Comparison of ENCODE assay signal across 27 mouse cellular contexts in the genomic region with DNA sequence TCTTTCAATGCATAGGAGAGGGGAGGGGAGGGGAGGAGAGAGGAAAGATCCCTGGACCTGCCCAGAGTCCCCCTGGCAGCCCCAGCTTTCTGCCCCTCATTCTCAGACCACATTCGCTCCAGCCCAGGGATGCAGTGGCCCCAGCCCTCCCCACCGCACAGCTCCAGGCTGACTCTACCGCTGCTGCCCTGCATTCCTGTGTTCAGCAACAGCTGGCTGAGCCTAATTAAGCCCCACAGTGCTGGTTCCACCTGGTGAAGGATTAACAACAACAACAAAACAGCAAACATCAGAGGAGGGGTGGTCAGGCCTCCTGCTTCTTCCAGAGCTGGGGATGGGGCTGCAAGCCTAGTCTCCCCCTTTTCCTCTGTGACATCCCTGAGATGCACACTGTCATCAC. TPM values are rescaled to one million over a fixed set of nuclear protein-coding genes. Genes with fewer than 3 reads are reported as not detected.
DNase-seq lines count a peak whose midpoint lies in the region; ATAC-seq and TF ChIP-seq lines count a peak whose summit lies in the region.
"Had no signal": no experiment of that assay in that cellular context is flagged by ENCODE, and none has a peak within 500 bp of the region (broad histone marks: within the 10 kb centered on the region; RNA-seq: fewer than 3 reads in every experiment).

No protein-coding gene starts in this region.

- no peaks in the 10 kb centered on the region for H3K36me3 ChIP-seq in hindbrain, embryonic 14.5 days (replicated peaks; ENCODE audit: control insufficient read depth, insufficient read depth)
- no peaks in the 10 kb centered on the region for H3K36me3 ChIP-seq in hindbrain, embryonic 11.5 days (ENCODE audit: control insufficient read depth, insufficient read depth, low read length)
- no peaks in the 10 kb centered on the region for H3K36me3 ChIP-seq in hindbrain, postnatal 0 days (ENCODE audit: insufficient read depth, low read length)
- no peaks in the 10 kb centered on the region for H3K36me3 ChIP-seq in hindbrain, embryonic 13.5 days
- H3K36me3 ChIP-seq in neural tube, embryonic 14.5 days (ENCODE audit: control insufficient read depth, insufficient read depth, low read length): no peaks in the 10 kb centered on the region
- no peaks in the 10 kb centered on the region for H3K36me3 ChIP-seq in neural tube, embryonic 15.5 days
- no peaks in the 10 kb centered on the region for H3K36me3 ChIP-seq in forebrain, embryonic 14.5 days (ENCODE audit: control insufficient read depth, insufficient read depth, low read length)
- H3K36me3 ChIP-seq: embryonic facial prominence, embryonic 10.5 days; embryonic facial prominence, embryonic 13.5 days; forebrain, embryonic 12.5 days; heart, embryonic 12.5 days; heart, embryonic 15.5 days had no signal

- ATAC-seq in hindbrain, embryonic 14.5 days (ENCODE audit: low FRiP score): no peak
- ATAC-seq in hindbrain, embryonic 11.5 days (ENCODE audit: low FRiP score): no peak
- no peak for ATAC-seq in hindbrain, postnatal 0 days
- no peak for ATAC-seq in hindbrain, embryonic 13.5 days (ENCODE audit: low FRiP score)
- 0 out of 2 replicates have a peak, but pooled peaks have one; percentile 11 for ATAC-seq in neural tube, embryonic 14.5 days (ENCODE audit: low read depth)
- no peak for ATAC-seq in neural tube, embryonic 15.5 days (ENCODE audit: low FRiP score)
- no peak for ATAC-seq in forebrain, embryonic 14.5 days
- ATAC-seq: activated CD4-positive, CD25-positive, alpha-beta regulatory T cell, adult 4 months; forebrain, embryonic 16.5 days had no signal

- peaks cover 12% of the 10 kb centered on the region for H3K4me1 ChIP-seq in hindbrain, embryonic 14.5 days (replicated peaks; ENCODE audit: control insufficient read depth, insufficient read depth, low read length)
- H3K4me1 ChIP-seq in hindbrain, embryonic 11.5 days (replicated peaks; ENCODE audit: control insufficient read depth, insufficient read depth, low read length): no peaks in the 10 kb centered on the region
- no peaks in the 10 kb centered on the region for H3K4me1 ChIP-seq in hindbrain, postnatal 0 days (ENCODE audit: insufficient read depth, low read length)
- H3K4me1 ChIP-seq in hindbrain, embryonic 13.5 days (replicated peaks): peaks cover 16% of the 10 kb centered on the region
- 0 out of 2 replicates have a peak, but pooled peaks cover 3% of the 10 kb centered on the region for H3K4me1 ChIP-seq in neural tube, embryonic 14.5 days (ENCODE audit: control insufficient read depth, insufficient read depth, low read length)
- H3K4me1 ChIP-seq in neural tube, embryonic 15.5 days: peaks cover 12% of the 10 kb centered on the region; the same call in 1 of the 2 replicates
- no peaks in the 10 kb centered on the region for H3K4me1 ChIP-seq in forebrain, embryonic 14.5 days (ENCODE audit: control insufficient read depth, insufficient read depth, low read length)
- H3K4me1 ChIP-seq: heart, embryonic 15.5 days had no signal

- DNase-seq in hindbrain, embryonic 14.5 days (ENCODE audit: low spot score): no peak
- no peak for DNase-seq in hindbrain, embryonic 11.5 days (ENCODE audit: low spot score)
- no peak for DNase-seq in hindbrain, postnatal 0 days (ENCODE audit: low spot score)
- no peak for DNase-seq in neural tube, embryonic 10.5 days (ENCODE audit: extremely low spot score, low spot score)
- no peak for DNase-seq in forebrain, embryonic 14.5 days (ENCODE audit: low spot score)
- DNase-seq: adrenal gland, adult 8-10 months; adrenal gland, postnatal 25 days; cerebellum, adult 11-12 months; cerebellum, adult 8-10 months; cerebellum, postnatal 36 days; embryo, embryonic 11 days; gastrocnemius, adult 2 months; gastrocnemius, postnatal 14 days; heart, adult 18-20 months; heart, postnatal 10 days; heart, postnatal 36 days had no signal

- H3K4me2 ChIP-seq in hindbrain, embryonic 14.5 days (replicated peaks): no peak overlapping the region
- H3K4me2 ChIP-seq in hindbrain, embryonic 11.5 days (replicated peaks; ENCODE audit: low read depth, low read length): no peak overlapping the region
- no peak overlapping the region for H3K4me2 ChIP-seq in hindbrain, postnatal 0 days (ENCODE audit: low read depth, low read length)
- no peak overlapping the region for H3K4me2 ChIP-seq in hindbrain, embryonic 13.5 days
- no peak overlapping the region for H3K4me2 ChIP-seq in neural tube, embryonic 14.5 days (ENCODE audit: low read depth, low read length)
- no peak overlapping the region for H3K4me2 ChIP-seq in neural tube, embryonic 15.5 days
- no peak overlapping the region for H3K4me2 ChIP-seq in forebrain, embryonic 14.5 days (ENCODE audit: low read length)
- H3K4me2 ChIP-seq: embryonic facial prominence, embryonic 13.5 days; forebrain, embryonic 12.5 days; heart, embryonic 12.5 days; heart, embryonic 15.5 days had no signal

- WGBS in hindbrain, embryonic 14.5 days: 10% methylated on average over 3 of the region's 3 CpGs
- WGBS in hindbrain, embryonic 11.5 days: 11% methylated on average over 3 of the region's 3 CpGs
- WGBS in hindbrain, postnatal 0 days: 8% methylated on average over 3 of the region's 3 CpGs
- 9% methylated on average over 3 of the region's 3 CpGs for WGBS in hindbrain, embryonic 13.5 days
- WGBS in neural tube, embryonic 14.5 days: 12% methylated on average over 3 of the region's 3 CpGs
- 9% methylated on average over 3 of the region's 3 CpGs for WGBS in neural tube, embryonic 15.5 days
- 11% methylated on average over 3 of the region's 3 CpGs for WGBS in forebrain, embryonic 14.5 days

- no peak overlapping the region for H3K4me3 ChIP-seq in hindbrain, embryonic 14.5 days (replicated peaks; ENCODE audit: low read length)
- no peak overlapping the region for H3K4me3 ChIP-seq in hindbrain, embryonic 11.5 days (ENCODE audit: low read depth, low read length)
- H3K4me3 ChIP-seq in hindbrain, postnatal 0 days (ENCODE audit: low read length): no peak overlapping the region
- H3K4me3 ChIP-seq in hindbrain, embryonic 13.5 days: no peak overlapping the region
- no peak overlapping the region for H3K4me3 ChIP-seq in neural tube, embryonic 14.5 days (ENCODE audit: low read depth, low read length)
- H3K4me3 ChIP-seq in neural tube, embryonic 15.5 days (replicated peaks): no peak overlapping the region
- H3K4me3 ChIP-seq in forebrain, embryonic 14.5 days (ENCODE audit: low read depth, low read length): no peak overlapping the region
- H3K4me3 ChIP-seq: embryonic facial prominence, embryonic 10.5 days; embryonic facial prominence, embryonic 13.5 days; erythroblast, embryonic 14.5 days; forebrain, embryonic 12.5 days; gastrocnemius, adult 2 months; heart, embryonic 12.5 days; heart, embryonic 15.5 days had no signal

- H3K27me3 ChIP-seq in hindbrain, embryonic 14.5 days (ENCODE audit: control insufficient read depth, insufficient read depth, low read length): no peaks in the 10 kb centered on the region
- H3K27me3 ChIP-seq in hindbrain, embryonic 11.5 days (ENCODE audit: control insufficient read depth, insufficient read depth, low read length): no peaks in the 10 kb centered on the region
- no peaks in the 10 kb centered on the region for H3K27me3 ChIP-seq in hindbrain, postnatal 0 days (ENCODE audit: insufficient read depth, low read length)
- H3K27me3 ChIP-seq in hindbrain, embryonic 13.5 days: 0 out of 2 replicates have a peak, but pooled peaks cover 8% of the 10 kb centered on the region
- no peaks in the 10 kb centered on the region for H3K27me3 ChIP-seq in neural tube, embryonic 14.5 days (ENCODE audit: control insufficient read depth, insufficient read depth, low read length)
- H3K27me3 ChIP-seq in neural tube, embryonic 15.5 days (replicated peaks): 0 out of 2 replicates have a peak, but pooled peaks cover 2% of the 10 kb centered on the region
- no peaks in the 10 kb centered on the region for H3K27me3 ChIP-seq in forebrain, embryonic 14.5 days (replicated peaks; ENCODE audit: control insufficient read depth, insufficient read depth, low read length)

- TF ChIP-seq CTCF in hindbrain, postnatal 0 days (IDR thresholded peaks at IDR 0.05; ENCODE audit: low read depth): no peak

- no peaks in the 10 kb centered on the region for H3K9me3 ChIP-seq in hindbrain, embryonic 14.5 days (ENCODE audit: control insufficient read depth, low read length)
- H3K9me3 ChIP-seq in hindbrain, embryonic 11.5 days (ENCODE audit: control insufficient read depth, low read length): no peaks in the 10 kb centered on the region
- no peaks in the 10 kb centered on the region for H3K9me3 ChIP-seq in hindbrain, postnatal 0 days (ENCODE audit: low read length)
- H3K9me3 ChIP-seq in hindbrain, embryonic 13.5 days: no peaks in the 10 kb centered on the region
- H3K9me3 ChIP-seq in neural tube, embryonic 14.5 days (ENCODE audit: control insufficient read depth, low read length): no peaks in the 10 kb centered on the region
- no peaks in the 10 kb centered on the region for H3K9me3 ChIP-seq in neural tube, embryonic 15.5 days (replicated peaks)
- H3K9me3 ChIP-seq in forebrain, embryonic 14.5 days (replicated peaks; ENCODE audit: control insufficient read depth, low read length): no peaks in the 10 kb centered on the region
- H3K9me3 ChIP-seq: embryonic facial prominence, embryonic 10.5 days; embryonic facial prominence, embryonic 13.5 days; forebrain, embryonic 12.5 days; heart, embryonic 12.5 days; heart, embryonic 15.5 days had no signal

- H3K9ac ChIP-seq in hindbrain, embryonic 14.5 days: 0 out of 2 replicates have a peak overlapping the region, but pooled peaks have one; percentile 11
- no peak overlapping the region for H3K9ac ChIP-seq in hindbrain, embryonic 11.5 days (ENCODE audit: low read depth, low read length)
- 0 out of 2 replicates have a peak overlapping the region, but pooled peaks have one; percentile 30 for H3K9ac ChIP-seq in hindbrain, postnatal 0 days (replicated peaks; ENCODE audit: low read length)
- no peak overlapping the region for H3K9ac ChIP-seq in hindbrain, embryonic 13.5 days
- H3K9ac ChIP-seq in neural tube, embryonic 14.5 days (replicated peaks; ENCODE audit: low read depth, low read length): no peak overlapping the region
- no peak overlapping the region for H3K9ac ChIP-seq in neural tube, embryonic 15.5 days (replicated peaks)
- no peak overlapping the region for H3K9ac ChIP-seq in forebrain, embryonic 14.5 days (ENCODE audit: low read length)
- H3K9ac ChIP-seq: embryonic facial prominence, embryonic 13.5 days; forebrain, embryonic 12.5 days; heart, embryonic 12.5 days; heart, embryonic 15.5 days had no signal

- H3K27ac ChIP-seq in hindbrain, embryonic 14.5 days: no peak overlapping the region
- H3K27ac ChIP-seq in hindbrain, embryonic 11.5 days (ENCODE audit: low read depth, low read length): no peak overlapping the region
- H3K27ac ChIP-seq in hindbrain, postnatal 0 days: no peak overlapping the region
- H3K27ac ChIP-seq in hindbrain, embryonic 13.5 days: no peak overlapping the region; the same call in 1 of the 2 replicates
- no peak overlapping the region for H3K27ac ChIP-seq in neural tube, embryonic 14.5 days (ENCODE audit: low read depth, low read length)
- H3K27ac ChIP-seq in neural tube, embryonic 15.5 days (replicated peaks): 0 out of 2 replicates have a peak overlapping the region, but pooled peaks have one; percentile 24
- no peak overlapping the region for H3K27ac ChIP-seq in forebrain, embryonic 14.5 days (ENCODE audit: low read depth, low read length)
- H3K27ac ChIP-seq: embryonic facial prominence, embryonic 10.5 days; embryonic facial prominence, embryonic 13.5 days; forebrain, embryonic 12.5 days; gastrocnemius, adult 2 months; heart, embryonic 15.5 days had no signal

RNA-seq across cellular contexts. Expression of a gene that starts 29.7 kb away (rescaled TPM):
- 22.4 and 27.7 TPM in 2 replicates for polyA plus RNA-seq in hindbrain, embryonic 14.5 days (2014; fragmentation: Nextera tagmentation; extraction: Ambion mirVana)
- 7.3 and 8.9 TPM in 2 replicates for polyA plus RNA-seq in hindbrain, embryonic 11.5 days (2014; fragmentation: Nextera tagmentation; extraction: Ambion mirVana)
- total RNA-seq in hindbrain, postnatal 0 days (2014; rRNA removed): 9.2 and 10.0 TPM in 2 replicates
- 12.4 and 12.6 TPM in 2 replicates for polyA plus RNA-seq in hindbrain, postnatal 0 days (2015; fragmentation: Nextera tagmentation; extraction: Ambion mirVana)
- polyA plus RNA-seq in hindbrain, embryonic 13.5 days (2015; fragmentation: Nextera tagmentation; extraction: Ambion mirVana): 27.2 and 30.2 TPM in 2 replicates
- 23.5 and 23.9 TPM in 2 replicates for polyA plus RNA-seq in neural tube, embryonic 14.5 days (2014; fragmentation: Nextera tagmentation; extraction: Ambion mirVana)
- 14.4 and 16.8 TPM in 2 replicates for polyA plus RNA-seq in neural tube, embryonic 15.5 days (2015; fragmentation: Nextera tagmentation; extraction: Ambion mirVana)
- 10.4 and 11.5 TPM in 2 replicates for polyA plus RNA-seq in forebrain, embryonic 14.5 days (2014; fragmentation: Nextera tagmentation; extraction: Ambion mirVana)

RNA-seq across cellular contexts. Expression of a gene that starts 46.7 kb away (rescaled TPM):
- 14.5 and 16.5 TPM in 2 replicates for polyA plus RNA-seq in hindbrain, embryonic 14.5 days (2014; fragmentation: Nextera tagmentation; extraction: Ambion mirVana)
- polyA plus RNA-seq in hindbrain, embryonic 11.5 days (2014; fragmentation: Nextera tagmentation; extraction: Ambion mirVana): 11.5 and 15.4 TPM in 2 replicates
- total RNA-seq in hindbrain, postnatal 0 days (2014; rRNA removed): 19.9 and 22.3 TPM in 2 replicates
- polyA plus RNA-seq in hindbrain, postnatal 0 days (2015; fragmentation: Nextera tagmentation; extraction: Ambion mirVana): 18.6 and 20.6 TPM in 2 replicates
- polyA plus RNA-seq in hindbrain, embryonic 13.5 days (2015; fragmentation: Nextera tagmentation; extraction: Ambion mirVana): 16.2 and 17.4 TPM in 2 replicates
- polyA plus RNA-seq in neural tube, embryonic 14.5 days (2014; fragmentation: Nextera tagmentation; extraction: Ambion mirVana): 16.2 and 16.3 TPM in 2 replicates
- 15.2 and 20.3 TPM in 2 replicates for polyA plus RNA-seq in neural tube, embryonic 15.5 days (2015; fragmentation: Nextera tagmentation; extraction: Ambion mirVana)
- 13.7 and 15.8 TPM in 2 replicates for polyA plus RNA-seq in forebrain, embryonic 14.5 days (2014; fragmentation: Nextera tagmentation; extraction: Ambion mirVana)

Comparison
In these comparisons a context has a peak if more than half of its experiments do, and no peak if none do; other contexts are left out.
1. H3K9ac ChIP-seq: peak in hindbrain, embryonic 14.5 days (single experiment) and hindbrain, postnatal 0 days (single experiment); none in hindbrain, embryonic 11.5 days (single experiment), hindbrain, embryonic 13.5 days (single experiment), neural tube, embryonic 14.5 days (single experiment), neural tube, embryonic 15.5 days (single experiment) and forebrain, embryonic 14.5 days (single experiment).